Mouse (Mus musculus): ENCODE measurements around the gene Zfp710.
"Not testable (repeated sequence)": the region's sequence is repeated elsewhere in the genome, so short reads cannot be mapped to it uniquely, and the experiment has no call there.

Gene Zfp710

DNA sequence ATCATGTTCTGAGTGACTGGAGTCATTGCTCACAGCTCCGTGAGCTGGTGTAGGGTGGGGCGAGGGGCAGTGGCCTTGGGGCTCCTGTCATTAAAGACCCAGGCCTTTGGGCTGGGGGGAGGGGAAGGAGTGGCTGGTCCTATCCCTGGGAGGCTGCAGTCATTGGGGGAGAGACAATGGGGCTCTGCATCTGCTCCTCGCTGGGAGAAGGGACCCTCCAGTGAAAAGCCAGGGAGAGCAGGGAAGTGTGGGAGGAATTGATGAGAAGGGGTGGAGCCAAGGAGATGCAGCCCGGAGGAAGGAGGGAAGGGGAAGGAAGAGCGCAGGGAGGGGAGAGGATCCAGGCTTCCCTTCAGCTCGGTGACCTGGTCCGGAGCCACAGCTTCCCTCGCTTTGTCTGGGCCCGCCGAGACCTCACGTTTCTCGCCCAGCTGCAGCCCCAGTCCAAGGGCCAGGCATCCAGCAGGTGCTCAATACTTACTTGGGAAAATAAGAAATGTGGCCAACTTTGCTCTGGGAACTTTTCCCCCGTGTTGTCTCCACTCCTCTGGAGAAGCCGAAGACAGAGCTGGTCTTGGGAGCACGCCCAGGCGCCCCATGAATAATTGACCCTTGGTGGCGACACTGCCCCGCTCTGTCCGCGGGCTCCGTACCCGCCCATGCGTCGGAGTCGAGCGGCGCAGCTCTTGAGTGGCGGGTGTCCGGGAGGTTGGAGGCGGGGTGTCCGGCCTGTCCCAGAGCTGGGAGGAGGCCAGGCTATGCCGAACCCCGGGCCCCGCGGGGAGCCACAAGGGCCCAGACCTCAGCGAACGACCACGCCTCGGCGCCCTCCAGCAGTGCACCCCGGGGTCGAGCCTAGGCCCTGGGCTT, at the start of gene Zfp710:
Gene Zfp710 (plus strand): TSS at position 294 of the 870 bp plus-strand sequence.
- DNase-seq, result peak; percentile 14 to 56

DNA sequence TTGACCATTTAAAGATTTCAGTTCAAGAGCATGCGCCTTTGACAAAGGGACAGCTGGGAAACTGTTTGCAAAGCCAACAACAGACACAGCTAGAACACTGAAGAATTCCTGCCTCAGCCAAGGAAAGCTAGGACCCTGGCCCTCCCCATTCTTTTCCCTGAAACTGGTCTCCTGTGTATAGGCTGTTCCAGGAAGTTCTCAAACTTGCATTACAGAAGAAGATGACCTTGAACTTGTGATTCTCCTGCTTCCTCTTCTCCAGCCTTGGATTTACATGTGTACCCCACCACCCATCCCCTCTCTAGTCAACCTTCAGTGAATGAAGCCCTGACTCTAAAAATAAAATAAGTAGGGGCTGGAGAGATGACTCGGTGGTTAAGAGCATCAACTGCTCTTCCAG, 49.3 kb upstream of the Zfp710 start:
- DNase-seq, result no peak

DNA sequence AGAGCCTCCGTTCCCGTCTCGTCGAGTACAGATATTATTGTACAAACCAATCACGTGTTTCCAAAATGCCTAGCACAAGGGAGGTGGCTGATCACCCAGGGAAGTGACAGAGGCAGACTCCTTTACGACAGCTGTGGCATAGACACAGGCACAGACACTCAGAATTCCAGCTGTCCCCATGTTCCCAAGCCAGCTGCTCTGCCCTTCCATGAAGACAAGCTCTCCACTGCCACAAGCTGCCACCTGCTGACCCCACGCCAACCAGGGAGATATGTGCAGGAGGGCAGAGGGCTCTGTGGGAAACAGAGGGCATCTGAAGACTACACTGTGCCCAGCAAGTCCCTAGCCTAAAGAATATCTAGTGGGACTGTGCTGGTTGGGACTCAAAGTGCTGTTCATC, 37.9 kb upstream of the Zfp710 start:
- no peak for DNase-seq

DNA sequence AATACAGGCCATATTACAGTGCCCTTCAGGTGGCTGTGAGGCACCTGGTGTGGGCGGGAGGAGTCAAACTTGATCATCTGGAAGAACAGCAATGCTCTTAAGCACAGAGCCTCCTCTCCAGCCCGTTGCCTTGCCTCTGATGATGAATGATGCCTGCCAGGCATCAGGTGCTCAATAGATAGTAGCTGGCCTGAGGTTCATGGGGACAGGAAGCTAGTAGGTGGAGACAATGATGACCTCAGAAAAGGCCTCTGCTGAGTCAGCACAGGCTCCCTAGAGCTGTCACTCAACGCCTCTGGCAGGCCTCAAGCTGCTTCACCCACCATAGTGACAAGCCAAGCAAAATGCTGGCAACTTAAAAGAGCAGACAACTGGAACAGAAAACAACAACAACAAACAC, 36.9 kb upstream of the Zfp710 start:
- DNase-seq, result no peak

DNA sequence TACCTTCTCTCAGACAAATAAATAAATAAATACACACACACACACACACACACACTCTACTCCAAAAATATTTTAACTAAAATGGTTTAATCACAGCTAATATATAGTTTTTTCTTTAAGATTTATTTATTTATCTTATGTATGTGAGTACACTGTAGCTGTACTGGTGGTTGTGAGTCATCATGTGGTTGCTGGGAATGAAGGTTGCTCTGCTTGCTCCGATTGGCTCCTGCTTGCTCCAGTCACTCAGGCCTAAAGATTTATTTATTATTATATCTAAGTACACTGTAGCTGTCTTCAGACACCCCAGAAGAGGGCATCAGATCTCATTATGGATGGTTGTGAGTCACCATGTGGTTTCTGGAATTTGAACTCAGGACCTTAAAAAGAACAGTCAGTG, 36.1 kb upstream of the Zfp710 start:
- not testable (repeated sequence) for DNase-seq

DNA sequence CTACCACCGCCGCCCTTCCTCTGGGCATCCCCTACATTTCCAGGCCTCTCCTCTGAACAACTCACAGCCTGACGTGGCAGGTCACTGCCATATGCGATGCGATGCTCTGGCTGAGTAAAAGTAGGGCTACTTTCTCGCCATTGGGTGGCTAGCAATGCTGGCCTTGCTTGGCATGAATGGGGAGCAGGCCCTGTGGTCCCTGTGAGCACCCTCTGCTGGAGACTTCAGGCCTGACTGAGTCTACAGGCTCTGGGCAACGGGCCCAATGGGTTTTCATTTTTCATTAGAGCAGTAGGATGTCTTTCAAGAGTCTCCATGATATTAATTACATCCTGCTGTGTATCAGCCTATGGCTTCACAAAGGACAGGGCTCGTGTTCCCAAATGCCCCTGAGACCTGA, 30.1 kb upstream of the Zfp710 start:
- DNase-seq, result peak; percentile 6 to 10

DNA sequence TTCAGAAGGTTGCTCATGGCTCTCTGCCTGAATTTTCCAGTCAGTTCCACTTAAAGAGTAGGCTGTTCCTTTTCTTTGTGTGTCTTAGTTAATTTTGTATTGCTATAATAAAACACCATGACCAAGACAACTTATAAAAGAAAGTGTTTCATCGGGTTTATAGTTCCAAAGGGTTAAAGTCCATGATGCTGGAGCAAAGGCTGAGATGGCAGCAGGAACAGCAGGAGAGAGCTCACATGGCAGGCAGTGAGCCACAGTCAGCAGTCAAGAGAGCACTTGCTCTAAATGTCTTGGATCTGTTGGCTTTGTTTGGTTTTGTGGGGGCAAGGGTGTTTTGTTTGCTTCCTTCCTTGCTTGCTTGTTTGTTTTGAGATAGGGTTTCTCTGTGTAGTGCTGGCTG, 26.9 kb upstream of the Zfp710 start:
- DNase-seq, result no peak

DNA sequence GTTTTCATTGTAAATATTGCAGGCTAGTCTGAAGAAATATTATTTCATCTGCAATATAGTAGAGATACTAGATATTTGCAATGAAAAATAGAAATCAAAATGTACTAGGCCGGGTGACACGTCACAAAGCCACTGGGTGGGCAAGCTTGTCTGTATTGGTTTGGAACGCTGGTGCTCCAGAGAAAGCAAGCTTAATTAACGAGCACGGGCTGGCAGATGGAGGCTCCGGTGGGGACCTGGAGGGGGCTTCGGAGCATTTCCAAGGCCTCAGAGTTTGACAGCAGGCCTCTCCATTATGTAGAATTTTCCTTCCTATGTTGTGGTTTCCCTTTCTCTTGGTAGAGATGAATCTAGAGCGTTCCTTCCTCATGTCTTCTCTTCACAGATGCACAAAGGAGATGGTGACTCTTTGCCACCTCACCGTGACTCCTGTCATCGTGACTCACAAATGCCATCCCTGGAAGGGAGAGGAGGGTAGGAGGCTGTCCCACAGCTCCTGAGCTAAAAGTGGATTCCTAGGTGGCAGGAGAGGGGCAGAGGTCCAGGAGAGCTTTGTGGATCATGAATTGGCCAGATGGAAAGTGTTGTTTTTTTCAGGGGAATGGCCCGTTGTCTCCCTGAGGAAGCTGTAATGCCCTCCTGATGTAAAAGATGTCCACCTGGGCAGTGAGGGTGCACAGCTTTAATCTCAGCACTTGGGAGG, 22.1 kb upstream of the Zfp710 start:
- no peak for DNase-seq

DNA sequence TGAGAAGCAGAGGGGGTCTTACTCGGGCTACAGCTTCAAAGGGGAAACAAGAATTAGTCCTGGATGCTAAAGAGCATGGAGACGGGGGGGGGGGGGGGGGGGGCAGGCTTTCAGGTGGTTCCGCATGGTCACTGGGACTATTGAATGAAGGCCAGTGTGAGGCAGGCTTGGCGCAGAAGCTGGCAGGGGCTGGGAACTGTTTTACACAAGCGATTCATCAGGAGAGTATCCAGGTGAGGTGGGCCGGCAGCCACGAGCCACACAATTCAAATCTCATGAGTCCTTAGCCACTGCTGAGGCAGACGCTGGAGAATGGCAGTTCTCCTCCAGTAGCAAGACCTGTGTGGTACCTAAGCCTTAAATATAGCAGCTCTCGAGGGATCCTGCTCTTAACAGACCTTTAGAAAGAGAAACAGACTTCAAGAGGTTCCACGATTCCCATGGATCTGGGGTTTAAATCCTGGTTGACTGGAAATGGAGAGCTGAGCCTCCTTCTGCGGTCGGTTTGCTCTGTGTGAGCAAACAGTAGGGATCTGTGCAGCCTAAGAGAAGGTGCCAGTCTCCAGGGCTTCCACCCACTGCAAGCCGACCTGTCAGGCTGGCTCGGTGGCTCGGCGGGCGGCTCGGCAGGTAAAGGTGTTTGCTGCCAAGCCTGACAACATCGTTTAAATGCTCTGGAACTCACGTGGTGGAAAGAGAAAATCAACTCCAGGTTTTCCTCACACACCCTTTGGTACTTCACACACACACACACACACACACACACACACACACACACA, 19.6 kb upstream of the Zfp710 start:
- no peak for DNase-seq

DNA sequence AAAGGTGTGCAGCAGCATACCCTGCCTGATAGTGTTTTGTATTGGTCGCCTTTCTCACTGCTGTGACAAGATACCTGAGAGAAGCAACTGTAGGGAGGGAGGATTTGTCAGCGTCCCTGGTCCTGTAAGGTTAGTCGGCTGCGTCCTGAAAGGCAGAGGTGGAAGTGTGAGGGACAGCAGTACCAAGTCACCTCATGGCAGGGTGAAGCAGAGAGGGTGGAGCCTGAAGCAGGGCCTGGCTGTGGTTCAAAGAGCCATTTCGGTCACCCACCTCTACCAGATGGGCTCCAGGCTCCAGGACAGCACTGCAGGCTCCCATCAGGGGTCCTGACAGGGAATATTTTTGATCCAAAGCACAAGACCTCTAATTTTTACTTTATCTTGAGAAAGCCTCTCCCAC, 13.9 kb upstream of the Zfp710 start:
- DNase-seq, result no peak

DNA sequence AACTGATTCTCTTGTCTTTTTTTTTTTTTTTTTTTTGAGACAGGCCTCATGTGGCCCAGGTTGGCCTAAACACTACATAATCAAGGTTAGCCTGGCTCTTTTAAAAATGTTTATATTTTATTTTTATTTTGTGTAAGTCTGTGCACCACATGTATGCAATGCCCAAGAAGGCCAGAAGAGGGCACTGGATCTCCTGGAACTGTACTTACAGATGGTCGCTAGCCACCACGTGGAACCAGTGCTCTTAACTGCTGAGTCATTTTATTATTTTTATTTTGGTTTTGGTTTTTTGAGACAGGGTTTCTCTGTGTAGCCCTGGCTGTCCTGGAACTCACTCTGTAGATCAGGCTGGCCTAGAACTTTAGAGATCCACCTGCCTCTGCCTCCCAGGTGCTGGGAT, 13.1 kb upstream of the Zfp710 start:
- DNase-seq, result peak; percentile 51 to 54

DNA sequence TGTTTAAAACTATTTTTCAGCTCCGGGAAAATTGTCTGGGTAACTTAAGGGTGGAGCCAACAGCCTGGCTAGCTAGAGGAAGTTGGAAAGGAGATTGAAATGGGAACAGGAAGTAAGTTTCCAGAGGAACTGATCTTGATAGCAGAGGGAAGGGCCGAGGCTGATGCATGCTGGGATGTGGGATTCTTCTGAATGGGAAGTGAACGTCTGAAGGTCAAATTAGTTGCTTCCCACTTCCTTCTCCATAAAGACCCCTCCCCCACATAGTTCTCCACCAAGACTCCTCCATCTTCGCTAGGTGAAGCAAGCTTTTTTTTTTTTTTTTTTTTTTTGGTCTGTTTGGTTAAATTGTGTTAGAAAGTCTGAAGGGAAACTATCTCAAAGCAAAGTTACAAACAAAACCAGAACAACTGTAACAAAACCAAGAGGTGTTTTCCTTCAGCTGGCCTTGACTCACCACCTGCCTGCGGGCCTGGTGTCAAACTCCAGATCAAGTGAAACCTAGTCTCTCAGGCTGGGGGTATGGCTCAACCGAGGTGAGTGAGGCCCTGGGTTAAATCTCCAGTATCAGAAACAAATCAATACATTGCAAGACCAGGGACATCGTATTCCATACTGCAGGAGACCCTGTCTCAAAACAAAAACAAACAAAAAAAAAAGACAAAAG, 10.6 kb upstream of the Zfp710 start:
- DNase-seq, result no peak

DNA sequence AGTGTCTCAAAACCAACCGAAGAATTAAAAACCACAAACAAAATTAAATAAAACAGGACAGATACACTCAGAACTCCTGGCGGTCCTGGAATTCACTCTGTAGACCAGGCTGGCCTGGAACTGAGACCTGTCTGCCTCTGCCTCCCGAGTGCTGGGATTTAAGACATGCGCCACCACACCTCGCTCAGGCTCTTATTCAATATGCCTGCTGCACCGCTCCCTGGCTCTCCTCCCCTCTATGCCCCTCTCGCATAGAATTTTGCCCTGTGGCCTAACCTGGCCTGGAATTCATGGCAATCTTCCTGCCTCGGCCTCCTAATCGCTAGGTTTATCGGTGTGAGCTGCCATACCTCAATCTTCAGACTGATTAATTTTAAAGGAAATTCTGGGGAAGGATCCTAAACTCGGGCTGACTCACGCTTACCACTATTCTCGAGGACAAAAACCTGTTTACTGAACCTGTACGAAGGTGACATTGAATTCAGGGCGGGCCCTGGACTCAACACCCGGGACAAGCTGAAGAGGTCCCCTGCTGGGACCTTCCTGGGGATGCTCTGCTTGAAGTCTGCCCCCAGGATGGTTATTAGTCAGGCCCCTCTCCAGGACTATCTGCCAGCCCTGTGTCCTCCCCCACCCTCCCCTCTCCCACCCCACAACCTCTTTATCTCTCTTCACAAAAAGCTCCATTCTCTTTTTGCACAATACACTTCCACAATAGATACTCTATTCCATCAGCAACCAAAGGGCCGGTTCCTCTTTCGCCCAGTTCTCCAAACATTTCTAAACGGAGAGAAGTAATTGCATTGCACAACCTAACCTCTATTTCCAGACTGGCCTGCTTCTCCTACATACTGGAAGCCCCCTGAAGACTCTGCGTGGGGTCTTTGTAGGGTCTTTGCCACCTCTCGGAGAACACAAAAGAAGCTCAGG, 9.5 kb upstream of the Zfp710 start:
- DNase-seq, result no peak

DNA sequence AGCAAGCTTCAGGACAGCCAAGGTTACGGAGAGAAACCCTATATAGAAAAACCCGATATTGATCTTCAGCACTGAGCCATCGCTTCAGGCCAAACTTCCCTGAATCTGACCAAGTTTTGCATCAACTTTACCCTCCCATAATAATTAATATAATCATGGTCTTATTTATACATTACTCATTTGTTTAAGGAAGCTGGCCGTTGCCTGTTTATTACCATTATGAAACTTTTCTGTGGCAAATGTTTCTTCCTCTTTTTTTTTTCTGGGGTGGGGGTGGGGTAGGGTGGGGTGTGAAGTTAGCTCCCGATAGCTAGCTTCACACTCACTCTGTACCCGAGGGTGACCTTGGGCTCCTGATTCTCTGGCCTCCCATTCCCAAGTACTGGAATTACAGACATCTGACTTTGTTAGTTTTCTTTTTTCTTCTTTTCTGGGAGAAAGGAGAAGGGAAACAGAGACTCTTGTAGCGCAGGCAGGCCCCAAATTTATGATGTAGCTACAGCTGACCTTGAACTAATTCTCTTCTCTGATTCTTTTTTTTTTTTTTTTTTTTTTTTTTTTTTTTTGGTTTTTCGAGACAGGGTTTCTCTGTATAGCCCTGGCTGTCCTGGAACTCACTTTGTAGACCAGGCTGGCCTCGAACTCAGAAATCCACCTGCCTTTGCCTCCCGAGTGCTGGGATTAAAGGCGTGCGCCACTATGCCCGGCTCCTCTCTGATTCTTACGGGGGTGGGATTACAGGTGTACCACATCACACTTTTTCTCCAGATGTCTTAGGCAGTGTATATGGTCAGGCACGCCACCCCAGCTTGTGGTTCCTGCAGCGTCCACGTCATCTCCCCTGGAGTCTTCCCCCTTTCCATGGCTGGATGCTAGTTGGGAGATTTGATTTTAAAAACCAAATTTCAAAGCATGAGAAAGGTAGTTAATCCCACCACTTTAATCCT, 5.8 kb upstream of the Zfp710 start:
- DNase-seq, result no peak

DNA sequence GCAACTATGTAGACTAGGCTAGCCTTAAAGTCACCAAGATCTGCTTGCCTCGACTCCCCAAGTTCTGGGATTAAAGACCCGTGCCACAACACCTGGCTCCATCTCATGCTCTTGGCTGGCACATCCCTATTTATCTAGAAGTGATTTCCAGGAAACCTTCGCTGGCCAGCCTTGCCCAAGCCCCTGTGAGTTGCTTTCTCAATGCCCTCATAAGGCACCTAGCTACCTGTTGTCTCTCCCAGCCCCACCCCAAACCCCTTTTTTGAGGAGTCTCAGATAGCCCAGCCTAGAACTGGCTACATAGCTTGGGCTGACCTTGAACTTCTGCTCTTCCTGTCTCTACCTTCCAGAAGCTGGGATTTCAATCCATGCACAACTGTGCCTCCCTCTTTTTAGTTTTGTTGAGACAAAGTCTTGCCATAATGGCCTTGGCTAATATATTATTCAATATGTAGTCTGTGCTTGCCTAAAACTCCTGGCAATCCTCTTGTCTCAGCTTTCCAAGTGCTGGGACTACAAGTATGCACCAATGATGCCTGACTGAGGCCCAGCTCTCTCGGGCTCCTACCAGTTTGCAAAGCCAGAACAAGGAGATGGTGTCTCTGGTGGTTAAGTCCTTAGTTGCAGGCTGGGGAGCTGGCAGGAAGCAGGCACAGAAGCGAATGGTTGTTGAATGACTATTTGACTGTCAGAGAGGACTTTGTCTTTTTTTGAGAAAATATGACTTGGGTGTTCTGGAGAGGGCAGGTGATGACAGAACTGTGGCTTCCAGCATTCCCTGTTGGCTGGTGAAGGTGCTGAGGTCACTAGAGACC, 786 bp upstream of the Zfp710 start:
- peak; percentile 35 to 52 for DNase-seq

DNA sequence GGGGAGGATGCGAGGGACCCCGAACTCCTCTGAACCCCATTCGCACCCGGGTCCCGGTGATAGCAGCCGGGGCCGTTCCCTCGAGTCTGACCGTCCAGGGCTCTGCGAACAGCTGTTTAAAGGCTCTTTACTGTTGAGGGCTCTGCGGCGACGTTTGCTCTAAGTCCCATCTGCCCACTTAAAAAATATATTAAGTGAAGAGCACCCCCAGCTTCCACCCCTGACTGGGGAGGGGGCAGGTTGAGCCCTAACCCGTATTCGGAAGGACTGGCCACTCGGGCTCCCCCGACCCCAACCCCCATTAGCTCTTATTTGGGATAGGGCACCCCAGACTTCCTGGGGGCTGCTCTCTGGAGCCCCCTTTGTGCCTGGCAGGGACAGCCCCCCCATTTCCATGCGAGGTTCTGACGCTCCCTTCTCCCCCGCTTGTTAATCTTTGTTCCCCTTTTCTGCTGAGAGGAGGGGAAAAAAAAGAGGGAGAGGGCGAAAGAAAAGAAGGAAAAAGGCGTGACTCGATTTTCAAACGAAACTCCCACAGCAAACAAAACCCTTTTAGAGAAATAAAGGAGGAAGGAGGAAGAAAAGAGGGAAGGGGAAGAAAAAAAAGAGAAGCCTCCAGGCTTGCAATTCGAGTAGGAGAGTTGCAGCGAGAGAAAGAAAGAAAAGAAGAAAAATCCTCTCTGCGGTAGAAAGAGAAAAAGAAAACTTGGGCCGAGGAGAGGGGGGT, 940 bp downstream of the Zfp710 start:
- peak; percentile 37 to 48 for DNase-seq

DNA sequence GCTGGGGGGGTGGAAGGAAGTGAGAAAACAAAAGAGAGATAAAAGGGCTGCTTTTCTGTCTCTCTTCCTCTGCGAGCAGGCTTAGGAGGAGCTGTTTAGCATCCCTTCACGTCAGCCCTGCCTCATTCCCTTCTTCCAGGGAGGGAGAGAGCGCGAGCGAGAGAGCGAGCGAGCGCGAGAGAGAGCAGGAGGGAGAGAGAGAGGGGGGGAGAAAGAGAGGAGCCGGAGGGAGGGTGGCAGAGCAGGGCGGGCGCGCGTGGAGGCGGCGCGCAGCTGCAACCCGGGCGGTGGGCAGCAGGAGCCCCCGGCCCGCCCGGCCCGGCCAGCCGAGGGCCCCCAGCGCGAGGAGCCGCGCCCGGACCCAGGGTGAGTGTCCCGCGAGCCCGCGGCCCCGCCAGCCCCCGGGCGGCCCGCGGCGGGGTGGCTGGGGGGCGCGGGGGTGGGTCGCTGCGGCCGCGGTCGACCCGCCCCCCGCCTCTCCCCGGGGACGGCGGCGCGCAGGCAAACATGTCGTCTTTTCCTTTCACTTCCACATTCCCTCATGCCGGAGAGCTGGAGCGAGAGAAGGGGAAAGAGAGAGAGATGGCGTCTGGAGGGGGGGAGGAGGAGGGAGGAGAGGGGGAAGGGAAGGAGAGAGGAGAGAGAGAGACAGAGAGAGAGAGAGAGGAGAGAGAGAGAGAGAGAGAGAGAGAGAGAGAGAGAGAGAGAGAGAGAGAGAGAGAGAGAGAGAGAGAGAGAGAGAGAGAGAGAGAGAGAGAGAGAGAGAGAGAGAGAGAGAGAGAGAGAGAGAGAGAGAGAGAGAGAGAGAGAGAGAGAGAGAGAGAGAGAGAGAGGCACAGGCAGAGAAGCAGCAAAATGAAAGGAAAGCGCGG, 1.7 kb downstream of the Zfp710 start:
- peak; percentile 62 to 68 for DNase-seq

Measured in thymus, postnatal 36 days (tissue).